Mouse (Mus musculus): ENCODE results near the gene Hps4.

- TF ChIP-seq CTCF (IDR thresholded peaks at IDR 0.05; ENCODE audit: low read depth): no peak
- TF ChIP-seq EP300 (optimal IDR thresholded peaks at IDR 0.05): no peak
Observed at GRCm38 (mm10) chr5:112296404-112297181, 46.3 kb upstream of the Hps4 start.

Measured in stomach, postnatal 0 days (tissue).